Mouse (Mus musculus) midbrain, embryonic 11.5 days (tissue): ENCODE data around the gene Grip1. TPM values are rescaled to one million over a fixed set of nuclear protein-coding genes. Genes with fewer than 3 reads are reported as not detected.
A peak's percentile ranks its signal among the peaks of the same experiment; 100 is the strongest.

Experiments
- ATAC-seq: fragments of 200-750 bp; cut with Nextera tagmentation; 2 replicates; pipeline ENCODE4 v1.8.0; 2017; ENCODE audit warnings: moderate TSS enrichment, moderate library complexity; ENCODE audit not compliant: low FRiP score
- DNase-seq: peaks from one replicate; pipeline ENCODE4 v3.0.0; 2015; ENCODE audit warnings: low spot score; ENCODE audit errors: missing footprints
- H3K27ac ChIP-seq: fragments of 300-500 bp; sonication (generic); 2 replicates; pipeline ENCODE4 v1.5.1; 2014; ENCODE audit warnings: low read depth, low read length
- H3K27me3 ChIP-seq: fragments of 300-500 bp; sonication (generic); 2 replicates; pipeline ENCODE4 v1.6.1; 2014; ENCODE audit warnings: mild to moderate bottlenecking, low read length, moderate library complexity, mixed read lengths; ENCODE audit not compliant: control insufficient read depth, insufficient read depth
- H3K36me3 ChIP-seq: fragments of 300-500 bp; sonication (generic); 2 replicates; pipeline ENCODE4 v1.6.1; 2014; ENCODE audit warnings: mild to moderate bottlenecking, low read length, moderate library complexity, mixed read lengths; ENCODE audit not compliant: control insufficient read depth, insufficient read depth
- H3K4me1 ChIP-seq: fragments of 300-500 bp; sonication (generic); 2 replicates; pipeline ENCODE4 v1.6.1; 2014; ENCODE audit warnings: low read length; ENCODE audit not compliant: control insufficient read depth, insufficient read depth
- H3K4me2 ChIP-seq: fragments of 300-500 bp; sonication (generic); 2 replicates; pipeline ENCODE4 v1.6.1; 2014; ENCODE audit warnings: mild to moderate bottlenecking, moderate library complexity
- H3K4me3 ChIP-seq: fragments of 300-500 bp; sonication (generic); 2 replicates; pipeline ENCODE4 v1.5.1; 2014; ENCODE audit warnings: low read depth, low read length
- H3K9ac ChIP-seq: fragments of 300-500 bp; sonication (generic); 2 replicates; pipeline ENCODE4 v1.6.1; 2014; ENCODE audit warnings: low read length
- H3K9me3 ChIP-seq: fragments of 300-500 bp; sonication (generic); 2 replicates; pipeline ENCODE4 v1.6.1; 2016; ENCODE audit warnings: low read length; ENCODE audit not compliant: control insufficient read depth
- WGBS: fragments of 180-500 bp; shearing (Covaris S2); extraction: QIAGEN DNeasy Blood & Tissue Kit; methylation state at CpG from one replicate; pipeline ENCODE4 v1.1.7; 2014; 5-methylcytosine and 5-hydroxymethylcytosine counted together
- polyA plus RNA-seq: library from polyadenylated mRNA; unstranded; fragments of >200 nt; fragmentation: Nextera tagmentation; extraction: Ambion mirVana; gene quantifications from 2 replicates; pipeline ENCODE4 v1.2.1, GENCODE M21; 2014

Gene Grip1
- polyA plus RNA-seq, 1 experiment from 2014 or later, result 8.5 TPM

DNA sequence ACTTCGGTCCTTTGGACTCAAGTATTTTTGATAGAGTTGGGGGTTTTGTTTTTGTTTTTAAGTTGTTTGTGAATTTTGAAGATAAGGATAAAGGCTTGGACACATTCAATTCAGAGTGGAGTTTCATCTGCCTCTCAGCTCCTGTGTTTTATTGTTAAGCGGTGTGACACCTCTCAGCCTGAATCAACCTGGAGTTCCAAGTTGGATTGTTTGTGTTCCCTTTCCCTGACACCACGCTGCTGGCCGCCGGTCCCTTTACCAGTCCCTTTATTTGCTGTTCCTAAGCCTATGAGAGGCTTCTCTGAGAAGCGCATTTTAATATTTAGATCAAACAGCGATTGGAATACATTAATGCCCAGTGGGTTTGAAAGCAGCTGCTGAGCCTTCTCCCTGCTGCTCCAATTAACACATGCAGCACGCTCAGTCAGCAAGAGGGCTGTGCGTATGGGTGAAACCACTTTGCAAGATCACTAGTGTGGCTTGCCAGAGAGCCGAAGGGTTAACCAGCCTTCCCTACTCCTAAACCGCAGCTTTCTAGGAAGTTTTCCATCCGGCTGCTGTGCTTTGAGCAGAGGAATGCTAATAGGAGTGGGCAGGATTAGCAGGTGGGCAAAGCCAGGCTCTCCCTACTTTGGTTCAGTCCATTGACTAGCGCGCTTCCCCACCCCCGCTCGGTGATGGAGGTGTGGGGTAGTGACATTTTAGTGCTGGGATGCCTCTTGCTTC lies 237.9 kb downstream of the Grip1 start:
- H3K4me2 ChIP-seq, result peak overlapping the region; percentile 79
- DNase-seq (peak; percentile 97), ATAC-seq (peak; percentile 89)
- no peaks in the 10 kb centered on the region for H3K9me3 ChIP-seq
- H3K27ac ChIP-seq, result peak overlapping the region; percentile 75
- peak overlapping the region; percentile 38 for H3K4me3 ChIP-seq
- H3K27me3 ChIP-seq, result no peaks in the 10 kb centered on the region
- H3K4me1 ChIP-seq, result peaks cover 15% of the 10 kb centered on the region
- 2% methylated on average over 16 of the region's 16 CpGs for WGBS
- H3K36me3 ChIP-seq, result no peaks in the 10 kb centered on the region
- peak overlapping the region; percentile 48; the same call in 1 of the 2 replicates for H3K9ac ChIP-seq

DNA sequence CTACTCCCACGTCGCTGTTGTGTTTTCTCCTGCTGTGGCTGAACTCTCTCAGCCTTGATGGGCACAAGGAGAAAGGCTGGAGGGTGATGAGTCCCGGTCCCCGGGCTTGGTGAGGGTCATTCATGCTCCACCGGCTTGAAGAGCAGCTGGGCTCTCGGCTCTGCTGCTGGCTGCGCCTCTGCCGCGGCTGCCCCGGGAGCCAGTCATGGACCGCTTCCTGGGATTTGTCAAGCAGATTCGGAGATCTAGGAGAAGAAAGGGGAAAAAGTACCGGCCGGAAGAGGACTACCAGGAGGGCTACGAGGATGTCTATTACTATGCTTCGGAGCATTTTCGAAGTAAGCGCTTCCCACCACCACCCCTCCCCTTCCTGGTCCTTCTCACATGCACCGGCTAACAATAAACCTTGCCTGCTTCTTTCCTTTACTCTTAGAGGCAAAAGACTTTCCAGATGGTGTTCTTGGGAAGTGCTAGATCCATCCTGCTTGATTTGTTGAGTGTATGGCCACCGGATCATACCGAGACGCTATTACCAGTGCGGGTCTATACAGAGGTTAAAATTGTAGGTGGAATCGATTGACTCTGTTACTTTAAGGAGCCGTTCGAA lies 238.8 kb downstream of the Grip1 start:
- Histone ChIP-seq H3K4me3 (peak overlapping the region; percentile 38), H3K27ac (peak overlapping the region; percentile 75), H3K4me1 (peaks cover 15% of the 10 kb centered on the region), H3K9me3 (no peaks in the 10 kb centered on the region), H3K4me2 (peak overlapping the region; percentile 79), H3K27me3 (no peaks in the 10 kb centered on the region), H3K36me3 (no peaks in the 10 kb centered on the region), H3K9ac (peak overlapping the region; percentile 63)
- ATAC-seq (peak; percentile 75), DNase-seq (peak; percentile 93)
- WGBS, result 3% methylated on average over 26 of the region's 26 CpGs

DNA sequence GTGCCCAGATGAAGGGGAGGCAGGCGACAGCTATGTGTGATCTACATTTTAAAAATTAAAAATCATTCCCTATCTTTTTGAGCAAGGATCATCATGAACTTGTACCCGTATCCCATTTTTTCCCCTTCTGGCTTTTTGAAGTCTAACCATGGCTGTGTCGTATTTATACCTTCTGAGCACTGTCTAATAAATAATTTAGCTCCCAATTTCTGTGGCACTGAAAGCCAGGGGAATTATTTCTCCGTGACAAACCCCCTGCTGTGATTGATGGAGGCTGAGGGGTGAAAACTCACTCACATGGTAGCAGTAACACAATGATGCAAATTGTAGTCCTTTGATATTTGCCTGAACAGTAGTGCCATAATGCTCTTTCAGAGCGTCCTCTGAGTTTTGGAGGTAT lies 239.8 kb downstream of the Grip1 start:
- Histone ChIP-seq H3K4me2 (peak overlapping the region; percentile 79), H3K27ac (no peak overlapping the region), H3K27me3 (no peaks in the 10 kb centered on the region), H3K4me3 (peak overlapping the region; percentile 38), H3K36me3 (no peaks in the 10 kb centered on the region), H3K4me1 (peaks cover 15% of the 10 kb centered on the region), H3K9me3 (no peaks in the 10 kb centered on the region), H3K9ac (no peak overlapping the region; the same call in 1 of the 2 replicates)
- no peak for DNase-seq
- ATAC-seq, result no peak
- 60% methylated on average over 5 of the region's 5 CpGs for WGBS

- no peaks in the 10 kb centered on the region for H3K27me3 ChIP-seq
- DNase-seq (no peak), ATAC-seq (no peak)
- H3K4me2 ChIP-seq, result no peak overlapping the region
- H3K36me3 ChIP-seq, result no peaks in the 10 kb centered on the region
- no peaks in the 10 kb centered on the region for H3K9me3 ChIP-seq
- no peak overlapping the region for H3K9ac ChIP-seq
- WGBS, result 80% methylated on average over 9 of the region's 9 CpGs
- H3K4me1 ChIP-seq, result peaks cover 6% of the 10 kb centered on the region
- H3K27ac ChIP-seq, result no peak overlapping the region
- no peak overlapping the region for H3K4me3 ChIP-seq
Observed at GRCm38 (mm10) chr10:119697257-119697798, 243.7 kb downstream of the Grip1 start.

DNA sequence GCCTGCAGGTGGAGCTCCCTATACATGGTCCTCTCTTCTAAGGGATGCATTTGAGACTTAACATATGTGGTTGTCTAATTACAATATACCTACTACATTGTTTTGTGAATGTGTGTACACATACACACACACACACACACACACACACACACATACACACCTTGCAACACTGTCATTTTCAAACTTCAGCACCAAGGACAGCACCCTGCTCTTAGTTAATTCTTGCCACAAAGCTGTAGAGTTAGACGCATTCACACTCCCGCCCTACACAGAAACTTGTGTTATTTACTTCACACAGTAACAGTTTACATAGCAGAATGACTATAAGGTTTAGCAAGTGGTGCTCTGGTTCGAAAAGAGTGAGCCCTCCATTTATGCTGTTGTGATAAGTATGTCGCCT lies 251.7 kb downstream of the Grip1 start:
- Histone ChIP-seq H3K4me2 (no peak overlapping the region), H3K9ac (no peak overlapping the region), H3K27me3 (no peaks in the 10 kb centered on the region), H3K4me1 (no peaks in the 10 kb centered on the region), H3K9me3 (no peaks in the 10 kb centered on the region), H3K36me3 (no peaks in the 10 kb centered on the region), H3K4me3 (no peak overlapping the region), H3K27ac (no peak overlapping the region)
- 64% methylated on average over 4 of the region's 4 CpGs for WGBS
- peak; percentile 91 for DNase-seq
- ATAC-seq, result no peak

DNA sequence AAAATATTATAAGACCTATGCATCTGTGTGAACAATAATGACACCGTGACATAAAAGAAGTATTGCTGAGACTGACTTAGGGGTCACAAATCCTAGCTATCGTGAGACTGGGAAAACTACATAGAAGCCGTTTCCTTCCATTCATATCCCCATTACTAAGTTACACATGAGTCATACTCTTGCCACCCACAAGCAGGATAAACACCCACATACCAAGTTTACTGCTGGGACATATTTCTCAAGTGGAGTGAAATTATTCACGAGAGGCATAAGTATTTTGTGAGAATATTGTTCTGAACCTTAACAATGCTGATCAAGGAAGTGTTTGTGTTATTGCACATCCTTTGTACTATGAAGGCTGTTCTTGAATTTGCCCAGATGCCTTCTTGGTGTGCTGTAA lies 252.7 kb downstream of the Grip1 start:
- H3K27me3 ChIP-seq, result no peaks in the 10 kb centered on the region
- no peak overlapping the region for H3K4me2 ChIP-seq
- no peak for ATAC-seq
- no peak overlapping the region for H3K9ac ChIP-seq
- no peak overlapping the region for H3K4me3 ChIP-seq
- DNase-seq, result no peak
- no peaks in the 10 kb centered on the region for H3K36me3 ChIP-seq
- WGBS, result 88% methylated on average over 4 of the region's 4 CpGs
- H3K9me3 ChIP-seq, result no peaks in the 10 kb centered on the region
- no peaks in the 10 kb centered on the region for H3K4me1 ChIP-seq
- H3K27ac ChIP-seq, result no peak overlapping the region

GRCm38 (mm10) chr10:119706983-119707382 lies 253.4 kb downstream of the Grip1 start:
- Histone ChIP-seq H3K9ac (no peak overlapping the region), H3K9me3 (no peaks in the 10 kb centered on the region), H3K4me2 (no peak overlapping the region), H3K4me3 (no peak overlapping the region), H3K4me1 (no peaks in the 10 kb centered on the region), H3K27ac (no peak overlapping the region), H3K27me3 (no peaks in the 10 kb centered on the region), H3K36me3 (no peaks in the 10 kb centered on the region)
- DNase-seq (no peak), ATAC-seq (no peak)
- 95% methylated on average over 10 of the region's 10 CpGs for WGBS

DNA sequence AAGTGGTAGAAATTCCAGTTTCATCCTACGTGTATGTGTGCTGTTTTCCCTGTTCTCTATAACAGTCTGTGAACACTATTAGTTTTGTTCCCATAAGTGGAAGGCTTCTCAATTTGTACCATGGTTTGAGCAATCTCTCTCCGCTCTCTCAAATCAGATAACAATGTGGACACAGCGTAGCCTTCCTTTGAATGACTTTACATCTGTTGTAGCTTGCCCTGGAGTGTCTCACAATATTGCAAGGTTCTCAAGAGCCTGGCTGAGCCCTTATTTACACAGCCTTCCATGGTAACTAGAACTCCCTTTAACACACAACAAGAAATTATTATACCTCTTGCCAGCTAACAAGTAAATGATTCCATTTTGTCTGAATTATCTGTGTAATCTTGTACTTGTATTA lies 268.3 kb downstream of the Grip1 start:
- ATAC-seq, result no peak
- WGBS, result 70% methylated on average over 3 of the region's 3 CpGs
- H3K27ac ChIP-seq, result no peak overlapping the region

DNA sequence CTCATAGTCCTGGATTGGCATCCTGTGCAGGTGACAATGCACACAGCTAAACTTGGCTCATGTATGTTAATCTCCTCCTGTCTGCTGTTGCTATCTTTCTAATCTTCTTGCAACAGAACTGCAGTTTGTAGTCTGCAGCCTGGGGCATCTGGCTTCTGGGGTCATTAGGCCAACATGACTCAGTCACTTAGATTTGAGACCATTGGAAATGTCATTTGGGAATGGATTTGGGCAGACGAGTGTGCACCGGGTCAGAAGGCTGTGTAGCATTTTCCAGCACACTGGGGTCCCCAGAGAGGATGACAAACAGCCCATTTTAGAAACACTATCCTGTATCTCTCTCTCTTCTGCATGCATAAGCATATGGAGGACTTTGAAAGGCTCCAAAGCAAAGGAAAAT lies 268.8 kb downstream of the Grip1 start:
- Histone ChIP-seq H3K36me3 (no peaks in the 10 kb centered on the region), H3K27ac (no peak overlapping the region), H3K4me3 (no peak overlapping the region), H3K9me3 (no peaks in the 10 kb centered on the region), H3K4me2 (no peak overlapping the region), H3K4me1 (peaks cover 5% of the 10 kb centered on the region), H3K27me3 (no peaks in the 10 kb centered on the region), H3K9ac (no peak overlapping the region)
- no peak for ATAC-seq
- 39% methylated on average over 2 of the region's 2 CpGs for WGBS
- no peak for DNase-seq

More for the DNA sequence above, 268.3 kb downstream of the Grip1 start:
- Histone ChIP-seq H3K27me3 (no peaks in the 10 kb centered on the region), H3K4me3 (no peak overlapping the region), H3K4me2 (no peak overlapping the region), H3K9ac (no peak overlapping the region), H3K36me3 (no peaks in the 10 kb centered on the region), H3K4me1 (peaks cover 5% of the 10 kb centered on the region), H3K9me3 (no peaks in the 10 kb centered on the region)
- no peak for DNase-seq
